Mouse (Mus musculus): Measurements from ENCODE around the gene Ubash3b.

The Ubash3b gene

GRCm38 (mm10) chr9:41051080-41051932 lies 110.2 kb downstream of the Ubash3b start:
- DNase-seq (ENCODE audit: low read depth): no peak

DNA sequence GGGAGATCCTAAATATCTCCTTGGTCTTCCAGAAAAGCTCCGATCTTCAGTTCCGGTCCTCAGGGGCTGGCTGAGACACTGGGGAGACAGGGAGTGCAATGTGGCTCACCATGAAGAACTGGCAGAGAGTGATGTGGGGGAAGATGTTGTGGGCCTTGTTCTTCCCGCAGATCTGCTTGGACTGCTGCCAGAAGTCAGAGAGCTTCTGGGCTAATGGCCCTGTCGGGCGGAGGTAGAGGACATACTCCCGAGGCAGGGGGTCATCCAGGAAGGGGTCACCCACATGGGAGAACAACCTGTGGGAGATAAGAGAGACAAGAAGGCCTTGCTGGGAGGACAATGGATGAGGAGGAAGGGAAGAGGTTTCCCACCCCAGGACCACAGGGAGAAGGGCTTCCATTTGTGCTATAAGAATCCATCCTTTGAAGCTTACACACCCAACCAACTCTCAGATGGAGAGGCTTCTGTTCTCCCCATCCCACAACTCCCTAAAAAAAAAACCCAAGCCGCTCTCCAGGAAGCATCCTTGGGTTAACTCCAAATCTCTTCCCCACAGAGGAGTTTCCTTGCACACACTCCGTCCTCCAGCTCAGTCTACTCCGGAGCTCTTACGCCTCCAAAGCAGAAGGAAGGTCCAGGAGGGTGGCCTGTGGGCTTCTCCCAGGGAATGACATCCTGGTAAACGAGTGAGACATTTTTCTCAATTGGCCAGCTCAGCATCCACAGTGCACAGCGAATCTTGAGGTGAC lies 111.0 kb downstream of the Ubash3b start:
- DNase-seq (ENCODE audit: low read depth): no peak

DNA sequence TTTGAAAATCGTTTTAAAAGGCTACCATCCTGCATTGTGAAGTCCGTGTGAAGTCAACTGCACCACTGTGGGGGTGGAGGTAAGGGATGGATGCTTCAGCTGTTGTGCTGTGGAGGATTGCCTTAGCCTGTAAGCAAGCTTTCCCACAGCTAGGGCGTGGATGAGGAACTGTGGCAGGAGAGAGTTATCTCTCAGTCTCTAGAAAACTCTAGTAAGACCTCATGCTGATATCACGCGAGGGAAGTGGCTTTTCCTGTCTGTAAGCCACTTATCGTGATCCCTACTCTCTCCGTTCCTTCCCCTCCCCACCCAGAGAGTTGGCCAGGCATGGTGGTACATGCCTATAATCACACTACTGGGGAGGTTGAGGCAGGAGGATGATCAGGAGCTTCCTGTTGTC lies 112.2 kb downstream of the Ubash3b start:
- no peak for DNase-seq (ENCODE audit: low read depth)

DNA sequence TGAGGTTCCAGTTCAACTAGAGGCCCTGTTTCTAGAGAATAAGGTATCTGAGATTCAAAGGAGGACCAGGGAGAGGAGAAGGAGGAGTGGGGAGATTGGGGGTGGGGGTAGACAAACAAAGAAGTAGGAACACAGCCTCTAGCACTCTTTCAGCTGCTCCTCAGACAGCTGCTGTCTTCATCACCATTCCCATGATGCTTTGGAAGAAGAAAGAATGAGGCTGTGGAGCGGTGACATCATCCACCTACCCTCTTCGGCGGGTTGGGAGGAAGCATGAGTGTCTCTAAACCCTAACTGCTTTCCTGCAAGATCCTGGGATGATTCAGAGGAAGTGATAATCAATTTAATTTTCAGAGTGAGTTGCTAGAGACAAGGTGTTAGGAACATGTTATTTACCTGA lies 112.7 kb downstream of the Ubash3b start:
- DNase-seq (ENCODE audit: low read depth): no peak

GRCm38 (mm10) chr9:41048216-41048615 lies 113.3 kb downstream of the Ubash3b start:
- no peak for DNase-seq (ENCODE audit: low read depth)

DNA sequence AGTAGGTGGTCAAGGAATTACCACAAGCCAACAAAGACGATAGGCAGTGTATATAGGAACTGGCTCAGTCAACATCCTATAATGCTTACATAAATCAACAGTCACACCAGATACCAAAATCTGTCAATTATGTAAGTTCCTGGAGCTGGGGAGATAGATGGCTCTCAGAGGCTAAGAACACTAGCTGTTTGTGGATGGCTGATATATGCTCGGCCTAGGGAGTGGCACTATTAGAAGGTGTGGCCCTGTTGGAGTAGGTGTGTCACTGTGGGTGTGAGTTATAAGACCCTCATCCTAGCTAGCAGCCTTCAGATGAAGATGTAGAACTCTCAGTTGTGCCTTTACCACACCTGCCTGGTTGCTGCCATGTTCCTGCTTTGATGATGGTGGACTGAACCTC lies 113.8 kb downstream of the Ubash3b start:
- no peak for DNase-seq (ENCODE audit: low read depth)

- DNase-seq (ENCODE audit: low read depth): peak; percentile 77
Measured at GRCm38 (mm10) chr9:41044626-41045025, 116.9 kb downstream of the Ubash3b start.

DNA sequence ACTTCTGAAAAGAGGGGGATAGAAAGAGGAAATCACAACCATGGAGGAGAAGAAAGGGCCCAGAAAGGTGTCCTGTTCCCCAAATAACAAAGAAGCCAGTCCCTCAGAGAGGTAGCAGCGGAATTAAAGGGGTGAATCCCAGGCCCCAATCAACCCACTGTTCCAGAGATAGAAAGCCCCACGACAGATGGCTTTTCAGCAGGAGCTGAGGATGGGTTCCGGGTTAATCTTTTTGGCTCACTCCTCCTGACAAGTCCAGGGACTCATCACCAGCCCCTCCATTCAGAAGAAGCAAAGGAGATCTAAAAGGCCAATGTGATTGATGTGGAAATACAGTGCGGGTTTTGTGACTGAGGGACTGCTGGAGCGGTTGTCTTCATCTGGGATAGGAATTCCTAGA lies 117.9 kb downstream of the Ubash3b start:
- DNase-seq (ENCODE audit: low read depth): no peak

- no peak for DNase-seq (ENCODE audit: low read depth)
Measured at GRCm38 (mm10) chr9:41041404-41041803, 120.1 kb downstream of the Ubash3b start.

GRCm38 (mm10) chr9:41038150-41038664 lies 123.3 kb downstream of the Ubash3b start:
- no peak for DNase-seq (ENCODE audit: low read depth)

- DNase-seq (ENCODE audit: low read depth): no peak
Measured at GRCm38 (mm10) chr9:41031590-41032489, 129.7 kb downstream of the Ubash3b start.

DNA sequence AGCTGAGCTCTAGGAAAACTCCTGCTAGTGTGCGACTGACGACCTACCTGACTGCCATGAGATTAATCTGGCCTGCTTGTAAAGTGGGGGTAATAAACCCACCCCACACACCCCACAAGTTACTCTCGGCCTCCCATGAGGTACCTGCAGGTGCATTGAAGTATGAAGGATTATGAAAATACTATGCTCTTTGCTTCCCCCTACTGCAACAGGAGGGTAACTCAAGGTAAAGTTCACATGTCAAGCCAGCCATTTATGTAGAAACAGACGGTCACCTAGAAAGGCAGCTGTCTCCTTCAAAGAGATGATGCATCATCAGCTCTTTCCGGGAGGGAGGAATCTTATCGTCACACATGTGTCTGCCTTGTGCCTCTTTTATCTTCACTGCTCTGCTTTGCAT lies 131.7 kb downstream of the Ubash3b start:
- no peak for DNase-seq (ENCODE audit: low read depth)

GRCm38 (mm10) chr9:41028470-41028869 lies 133.0 kb downstream of the Ubash3b start:
- DNase-seq (ENCODE audit: low read depth): peak; percentile 54

DNA sequence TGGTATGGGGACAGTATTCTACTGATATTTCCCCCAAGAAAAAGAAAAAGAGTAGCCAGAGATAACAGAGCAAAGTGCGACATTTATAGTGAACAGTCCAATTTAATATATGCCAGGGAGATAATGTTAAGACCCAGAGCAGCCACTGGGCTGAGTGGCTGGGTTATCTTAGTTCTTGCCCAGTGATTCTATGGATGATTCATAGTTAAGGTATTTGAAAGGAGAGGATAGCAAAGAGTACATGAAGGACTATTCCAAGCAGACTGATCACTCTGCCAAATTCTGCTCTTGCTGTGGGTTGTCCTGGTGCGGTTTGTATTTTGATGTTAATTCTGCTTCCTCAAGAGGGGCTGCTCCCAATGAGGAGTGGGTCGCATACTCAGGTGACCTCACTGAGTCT lies 139.8 kb downstream of the Ubash3b start:
- DNase-seq (ENCODE audit: low read depth): no peak

DNA sequence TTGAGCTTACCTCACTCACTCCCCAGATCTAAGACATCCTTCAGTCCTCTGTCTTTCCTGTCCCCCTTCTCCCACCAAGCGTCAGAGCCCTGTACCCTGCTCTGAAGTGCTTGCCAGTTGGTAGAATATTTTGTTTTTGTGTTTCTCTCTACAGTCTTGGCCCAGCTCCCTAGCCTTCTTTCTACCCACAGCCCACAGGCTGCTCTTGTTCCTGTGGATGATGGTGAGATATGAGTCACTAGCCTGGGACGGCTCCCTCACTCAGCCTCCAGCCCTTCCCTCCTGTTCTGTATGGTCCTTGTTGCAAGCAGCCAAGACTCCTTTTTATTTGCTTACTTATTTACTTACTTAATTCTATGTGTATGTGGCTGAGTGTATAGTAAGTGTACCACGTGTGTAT lies 141.0 kb downstream of the Ubash3b start:
- no peak for DNase-seq (ENCODE audit: low read depth)

- DNase-seq (ENCODE audit: low read depth): no peak
Measured at GRCm38 (mm10) chr9:41014512-41014911, 147.0 kb downstream of the Ubash3b start.

DNA sequence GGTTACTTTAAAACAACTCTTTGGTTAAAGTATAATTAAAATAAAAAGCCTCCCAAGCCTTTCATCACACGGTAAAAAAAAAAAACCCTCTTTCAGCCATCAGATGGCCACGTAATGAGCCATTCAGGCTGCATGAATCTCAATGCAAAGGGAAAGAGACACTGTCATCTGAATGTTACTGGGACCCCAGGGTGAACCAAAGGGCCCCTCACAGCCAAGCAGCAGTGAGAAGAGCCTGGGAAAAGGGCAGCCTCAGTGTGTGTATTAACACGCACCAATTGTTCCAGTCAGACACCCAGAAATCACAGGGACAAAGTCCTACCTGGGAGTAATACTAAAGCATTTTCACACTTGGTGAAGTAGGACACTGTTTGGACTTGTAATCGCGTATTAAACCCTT lies 149.0 kb downstream of the Ubash3b start:
- DNase-seq (ENCODE audit: low read depth): no peak

GRCm38 (mm10) chr9:41011512-41012436 lies 149.7 kb downstream of the Ubash3b start:
- DNase-seq (ENCODE audit: low read depth): no peak

- DNase-seq (ENCODE audit: low read depth): no peak
Measured at GRCm38 (mm10) chr9:41007785-41008184, 153.7 kb downstream of the Ubash3b start.

- no peak for DNase-seq (ENCODE audit: low read depth)
Measured at GRCm38 (mm10) chr9:41004415-41004814, 157.1 kb downstream of the Ubash3b start, which contains the start of gene Crtam. Crtam (minus strand) TSS chr9:41004628.
